Mouse (Mus musculus) monocyte, adult 5-6 weeks (primary cell): ENCODE measurements around the gene Zfp536. TPM values are rescaled to one million over a fixed set of nuclear protein-coding genes. Genes with fewer than 3 reads are reported as not detected.
"Not testable (repeated sequence)": the region's sequence is repeated elsewhere in the genome, so short reads cannot be mapped to it uniquely, and the experiment has no call there.

ENCODE experiments used
- ATAC-seq: fragments of 153-309, 156-312 bp; replicated peaks from 2 replicates; pipeline ENCODE4 v1.8.0; 2017; ENCODE audit warnings: mild to moderate bottlenecking; ENCODE audit not compliant: low TSS enrichment, insufficient number of reproducible peaks, severe bottlenecking, poor library complexity, low FRiP score
- total RNA-seq: library from RNA; stranded (forward); fragments of 200-1000, 200-491, 200-594 nt; gene quantifications from 3 replicates; pipeline ENCODE4 v1.2.3, GENCODE M21; 2017

The Zfp536 gene
- total RNA-seq, 1 experiment from 2014 or later: not detected

DNA sequence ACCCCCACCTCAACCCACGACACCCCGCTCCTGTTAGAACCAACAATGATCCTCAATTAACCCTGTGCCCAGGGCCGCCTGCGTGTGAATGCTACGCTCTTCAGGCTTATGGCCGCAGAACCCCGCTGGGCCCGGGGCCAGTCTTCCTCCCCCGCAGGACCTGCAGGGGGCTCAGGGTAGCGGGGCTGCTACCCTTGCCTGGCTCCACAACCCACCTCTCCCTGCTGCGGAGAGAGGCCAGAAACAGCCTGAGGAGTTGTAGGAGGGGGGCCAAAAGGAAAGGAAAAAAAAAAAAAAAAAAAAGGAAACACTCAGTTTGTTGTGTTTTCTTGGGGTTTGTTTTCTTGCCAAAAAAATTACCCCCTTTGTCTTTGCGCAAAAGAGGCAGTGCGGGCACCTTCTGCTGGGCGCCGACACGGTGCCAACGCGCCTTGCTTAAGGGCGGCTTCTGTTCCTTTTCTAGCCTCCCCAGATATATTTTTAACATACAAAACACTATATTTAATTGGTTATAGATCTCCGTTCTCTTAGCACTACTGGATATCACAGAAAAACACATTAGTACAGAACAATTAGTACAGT is 148.6 kb downstream of the Zfp536 start:
- ATAC-seq: no peak

DNA sequence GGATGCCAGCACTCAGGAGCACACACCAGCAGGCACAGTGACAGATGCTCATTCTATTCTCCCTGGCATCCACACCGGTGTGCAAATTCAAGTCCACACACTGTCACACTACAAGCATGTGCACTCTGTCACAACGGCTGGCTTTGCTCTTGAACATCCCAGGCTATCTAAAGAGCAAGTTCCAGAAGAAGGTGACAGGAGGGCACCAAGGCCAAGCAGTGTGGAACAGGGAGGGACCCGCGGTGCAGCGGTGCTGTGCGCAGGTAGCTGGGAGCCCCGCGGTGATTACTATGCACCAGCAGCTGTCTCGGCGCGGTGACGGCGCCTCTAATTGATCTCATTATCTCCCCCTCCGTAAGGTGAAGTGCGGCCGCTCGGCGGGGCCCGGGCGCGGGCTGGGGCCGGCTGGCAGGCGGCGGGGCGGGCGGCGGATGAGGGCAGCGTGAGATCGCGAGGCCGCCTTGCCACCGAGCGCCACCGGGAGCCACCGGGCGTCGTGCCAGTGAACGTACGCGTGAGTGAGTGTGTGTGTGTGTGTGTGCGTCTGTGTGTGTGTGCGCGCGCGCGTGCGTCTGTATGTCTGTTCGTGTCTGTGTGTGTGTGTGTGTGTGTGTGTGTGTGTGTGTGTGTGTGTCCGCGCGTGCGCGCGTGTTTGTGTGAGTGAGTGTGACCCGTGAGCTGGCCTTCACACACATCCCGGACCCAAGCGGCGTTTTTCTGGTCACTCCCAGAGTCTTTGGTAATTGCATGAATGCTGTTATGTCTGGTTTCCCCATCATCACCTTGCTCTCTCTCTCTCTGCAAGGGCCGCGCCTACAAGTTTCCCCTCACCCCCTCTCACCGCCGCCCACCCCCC is 149.3 kb downstream of the Zfp536 start:
- ATAC-seq: no peak

DNA sequence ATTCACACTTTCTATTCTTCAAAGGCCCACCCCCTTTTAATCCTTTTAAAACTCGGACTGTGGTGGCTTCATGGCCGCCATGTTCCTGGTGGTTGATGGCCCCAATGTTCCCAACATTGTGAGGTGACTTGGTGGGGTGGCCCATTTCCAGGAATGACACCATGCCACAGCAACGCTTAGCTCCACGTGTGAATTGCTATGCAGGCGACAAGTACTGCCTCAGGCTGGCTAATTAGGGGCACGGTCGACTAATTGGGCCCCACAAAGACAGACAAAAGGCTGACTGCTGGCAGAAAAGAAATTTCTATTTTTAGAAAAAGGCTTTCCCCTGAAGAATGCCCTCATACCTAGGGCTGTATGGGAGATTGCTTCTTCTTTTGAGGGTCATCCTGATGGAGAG is 154.2 kb downstream of the Zfp536 start:
- ATAC-seq: no peak

DNA sequence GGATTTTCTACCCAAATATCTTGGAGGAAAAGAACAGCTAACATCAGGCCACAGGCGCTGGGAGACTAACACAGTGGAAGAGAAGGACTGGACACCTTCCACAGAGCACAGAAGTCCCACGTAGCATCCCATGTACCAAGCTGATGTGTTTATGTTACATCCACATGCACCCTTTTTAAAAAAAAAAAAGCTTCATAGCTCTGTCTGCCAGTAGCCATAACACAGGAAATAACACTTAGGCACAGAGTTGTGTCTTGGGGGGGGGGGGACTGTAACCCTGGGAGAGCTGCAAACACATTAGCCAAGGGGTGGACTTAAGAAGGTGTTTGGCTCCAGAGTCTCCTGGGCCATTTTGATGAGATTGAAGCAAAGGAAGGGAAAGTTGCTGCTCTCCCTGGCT is 155.6 kb downstream of the Zfp536 start:
- ATAC-seq: no peak

DNA sequence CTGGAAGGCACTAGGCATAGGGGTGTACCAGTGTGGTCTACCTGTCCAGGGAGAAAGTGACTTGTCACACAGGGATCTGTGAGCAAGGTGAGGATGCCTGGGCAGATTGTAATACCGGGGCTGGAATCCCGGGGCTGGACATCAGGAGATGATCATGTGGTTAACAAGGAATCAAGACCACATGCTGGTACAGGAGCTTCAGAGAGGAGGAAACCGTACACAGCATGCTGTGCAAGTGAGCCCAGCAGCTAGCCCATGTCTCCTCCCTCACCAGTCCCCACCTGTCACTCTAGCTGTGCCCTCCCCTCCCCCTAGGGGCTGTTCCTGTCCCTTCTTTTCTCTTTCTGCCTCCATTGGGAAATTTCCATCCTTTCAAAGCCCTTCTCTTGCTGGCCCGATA is 157.5 kb downstream of the Zfp536 start:
- no peak for ATAC-seq

DNA sequence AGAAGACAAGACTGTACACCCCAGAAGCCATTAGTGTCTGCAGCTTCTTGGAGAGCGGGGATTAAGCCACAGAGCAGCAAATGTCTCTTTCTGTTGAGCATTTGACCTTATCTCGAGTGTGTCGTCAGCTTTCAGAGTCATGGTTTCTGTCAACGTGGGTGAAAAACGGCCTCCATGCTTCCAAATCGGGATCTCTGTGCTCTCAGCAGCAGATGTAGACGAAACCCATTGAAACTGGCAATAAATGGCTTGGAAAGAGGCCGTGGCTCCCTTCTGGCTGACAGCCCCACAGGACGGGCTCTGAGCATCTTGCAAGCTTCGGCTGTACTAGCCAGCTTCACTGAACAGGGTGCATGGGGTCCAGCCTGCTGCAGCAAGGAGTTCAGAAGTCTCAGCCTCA is 159.1 kb downstream of the Zfp536 start:
- no peak for ATAC-seq

DNA sequence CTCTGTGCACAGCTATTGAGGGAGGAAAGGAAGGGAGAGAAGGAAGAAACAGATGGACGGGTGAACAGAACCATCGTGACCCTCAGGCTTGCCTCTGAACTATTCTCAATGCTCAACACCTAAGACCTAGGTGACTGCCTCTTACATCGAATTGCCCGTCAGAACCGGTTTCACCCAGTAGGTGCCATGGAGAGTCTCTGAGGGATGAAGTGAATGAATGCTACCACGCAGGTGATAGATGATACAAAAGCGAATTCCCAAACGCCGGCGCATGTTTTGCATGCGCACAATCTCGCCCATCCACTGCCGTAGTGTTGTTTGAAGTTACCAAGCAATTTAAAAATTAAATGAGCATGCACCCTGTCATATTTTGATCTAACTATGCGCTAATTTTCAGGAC is 164.9 kb downstream of the Zfp536 start:
- ATAC-seq: no peak

DNA sequence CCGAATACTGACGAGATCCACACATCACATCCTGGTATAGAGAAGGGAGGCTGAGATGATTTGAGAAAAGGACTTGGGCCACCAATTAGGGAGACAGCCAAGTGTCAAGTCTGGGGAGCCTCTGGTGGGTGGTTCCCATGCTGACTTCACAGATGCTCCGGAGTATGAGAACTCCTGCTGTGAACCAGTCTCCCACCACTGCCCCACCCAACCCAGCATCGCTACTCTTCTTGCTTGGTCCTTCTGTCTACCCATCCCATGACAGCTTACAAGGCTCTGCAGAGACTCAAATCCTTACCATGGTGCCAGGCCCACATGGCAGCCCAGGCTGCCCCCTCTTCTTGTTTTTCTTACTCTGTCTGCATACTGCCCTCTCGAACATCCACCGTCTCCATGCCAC is 165.5 kb downstream of the Zfp536 start:
- ATAC-seq: no peak

DNA sequence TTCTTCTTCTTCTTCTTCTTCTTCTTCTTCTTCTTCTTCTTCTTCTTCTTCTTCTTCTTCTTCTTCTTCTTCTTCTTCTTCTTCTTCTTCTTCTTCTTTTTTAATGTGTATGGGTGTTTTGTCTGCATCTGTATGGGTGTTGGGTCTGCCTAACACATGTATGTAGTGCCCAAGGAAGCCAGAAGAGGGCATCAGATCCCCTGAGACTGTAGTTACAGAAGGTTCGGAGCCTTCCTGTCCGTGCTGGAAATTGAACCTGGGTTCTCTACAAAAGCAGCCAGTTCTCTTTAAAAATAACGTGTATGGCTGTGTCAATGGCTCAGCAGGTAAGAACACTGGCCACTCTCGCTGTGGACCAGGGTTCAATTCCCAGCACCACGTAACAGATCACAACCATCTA is 167.0 kb downstream of the Zfp536 start:
- ATAC-seq: no peak

DNA sequence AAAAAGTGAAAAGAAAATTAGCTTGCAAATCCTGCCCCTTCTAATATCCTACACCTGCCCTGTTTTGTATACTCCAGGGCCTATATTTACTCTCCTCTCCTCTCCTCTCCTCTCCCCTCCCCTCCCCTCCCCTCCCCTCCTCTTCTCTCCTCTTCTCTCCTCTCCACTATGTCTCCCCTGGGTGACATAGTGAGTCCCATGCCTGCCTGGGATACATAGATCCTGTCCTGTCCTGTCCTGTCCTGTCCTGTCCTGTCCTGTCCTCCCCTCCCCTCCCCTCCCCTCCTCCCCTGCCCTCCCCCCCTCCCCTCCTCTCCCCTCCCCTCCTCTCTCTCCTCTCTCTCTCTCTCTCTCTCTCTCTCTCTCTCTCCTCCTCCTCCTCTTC is 169.9 kb downstream of the Zfp536 start:
- not testable (repeated sequence) for ATAC-seq

DNA sequence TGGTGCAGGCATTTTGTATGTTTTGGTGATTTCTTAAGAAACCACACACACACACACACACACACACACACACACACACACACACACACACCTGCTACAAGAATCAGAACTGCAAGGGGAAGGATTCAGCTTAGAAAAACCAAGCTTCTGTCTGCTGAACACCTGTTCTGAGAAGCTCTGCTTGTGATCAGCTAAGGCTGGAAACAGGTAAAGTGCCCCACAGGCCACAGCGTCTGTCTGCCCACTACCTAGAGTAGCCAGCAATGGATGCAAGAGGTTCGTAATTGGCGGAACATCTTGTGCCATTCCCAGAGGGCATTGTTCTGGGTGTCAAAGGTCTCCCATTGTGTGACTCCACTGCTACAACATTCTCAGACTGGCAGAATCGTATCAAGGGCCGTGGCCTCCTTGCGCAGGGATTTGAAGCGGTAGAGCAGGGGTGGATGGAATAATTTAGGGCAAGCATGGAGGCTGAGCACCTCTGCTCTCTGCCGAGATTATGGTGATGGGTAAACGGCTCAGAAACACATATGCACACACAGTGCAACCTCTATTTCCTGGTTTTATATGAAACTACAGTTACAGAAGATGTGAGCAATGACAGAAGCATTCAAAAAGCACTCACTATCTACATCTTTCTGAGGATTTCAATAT is 170.4 kb downstream of the Zfp536 start:
- no peak for ATAC-seq

DNA sequence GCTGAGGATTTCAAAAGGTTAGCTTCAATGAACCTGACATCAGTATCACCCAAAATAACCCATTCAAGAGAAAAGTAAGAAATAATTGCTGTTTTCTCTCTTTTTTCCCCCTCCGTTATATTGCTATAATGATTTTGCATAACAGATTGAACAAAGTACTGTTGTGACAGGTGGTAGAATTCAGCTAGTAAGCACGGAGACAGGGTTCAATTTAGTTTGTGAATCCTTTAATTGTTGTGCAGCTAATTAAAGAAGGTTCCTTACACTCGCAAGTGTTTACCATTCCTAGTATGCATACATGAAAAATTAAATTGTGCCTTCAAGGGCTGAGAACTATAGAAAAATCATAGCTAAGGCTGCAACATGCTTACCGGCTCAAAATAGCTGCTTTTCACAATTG is 173.1 kb downstream of the Zfp536 start:
- ATAC-seq: no peak

DNA sequence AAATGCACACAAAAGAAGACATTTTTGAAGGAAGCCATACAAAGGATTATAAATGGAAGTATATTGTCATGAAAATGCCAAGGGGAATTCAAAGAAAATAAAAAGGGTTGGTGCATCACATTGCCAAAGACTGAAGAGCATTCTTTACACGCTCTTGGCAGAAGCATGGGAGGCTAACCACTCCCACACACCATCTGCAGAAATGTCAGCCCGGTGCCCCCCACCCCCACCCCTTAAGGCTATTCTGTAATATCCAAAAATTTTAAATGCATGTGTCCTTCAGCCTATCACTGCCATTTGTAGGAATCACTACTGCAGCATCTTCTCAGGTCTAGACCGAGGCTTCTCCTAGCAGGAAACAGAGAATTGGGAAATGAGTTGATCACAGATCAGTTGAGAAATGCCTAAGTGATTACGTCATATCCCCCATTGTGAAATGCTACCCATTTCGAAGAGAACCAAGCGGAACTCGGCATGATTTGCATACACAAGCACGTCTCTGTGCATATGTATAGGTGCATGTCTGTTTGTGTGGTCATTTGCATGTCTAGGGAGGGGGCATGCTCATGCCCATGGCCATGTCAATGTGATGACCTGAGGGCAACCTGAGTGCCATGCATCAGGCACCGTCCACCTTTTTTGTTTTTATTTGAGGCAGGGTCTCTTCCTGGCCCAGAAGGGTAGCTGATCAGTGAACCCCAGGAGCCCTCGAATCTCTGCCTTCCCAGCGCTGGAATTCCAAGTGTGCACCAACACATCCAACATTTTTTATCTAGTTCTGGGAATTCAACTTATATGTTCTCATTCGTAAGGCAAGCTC is 179.0 kb downstream of the Zfp536 start:
- peak; percentile 80 for ATAC-seq

DNA sequence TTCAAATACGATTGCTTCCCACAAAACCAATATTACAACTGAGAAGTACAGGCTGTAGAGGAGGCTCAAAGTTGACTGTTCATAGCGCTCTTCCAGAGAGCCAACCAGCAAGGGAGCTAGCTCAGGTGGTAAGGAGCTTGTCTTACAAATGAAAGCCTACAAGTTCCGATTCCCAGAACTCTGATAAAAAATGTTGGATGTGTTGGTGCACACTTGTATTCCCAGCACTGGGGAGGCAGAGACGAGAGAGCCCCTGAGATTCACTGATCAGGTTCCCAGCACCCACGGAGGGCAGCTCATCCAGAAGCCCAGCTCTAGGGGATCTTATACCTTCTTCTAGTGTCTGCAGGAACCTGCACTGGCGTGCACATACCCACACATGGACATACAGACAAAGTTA is 179.9 kb downstream of the Zfp536 start:
- ATAC-seq: no peak

DNA sequence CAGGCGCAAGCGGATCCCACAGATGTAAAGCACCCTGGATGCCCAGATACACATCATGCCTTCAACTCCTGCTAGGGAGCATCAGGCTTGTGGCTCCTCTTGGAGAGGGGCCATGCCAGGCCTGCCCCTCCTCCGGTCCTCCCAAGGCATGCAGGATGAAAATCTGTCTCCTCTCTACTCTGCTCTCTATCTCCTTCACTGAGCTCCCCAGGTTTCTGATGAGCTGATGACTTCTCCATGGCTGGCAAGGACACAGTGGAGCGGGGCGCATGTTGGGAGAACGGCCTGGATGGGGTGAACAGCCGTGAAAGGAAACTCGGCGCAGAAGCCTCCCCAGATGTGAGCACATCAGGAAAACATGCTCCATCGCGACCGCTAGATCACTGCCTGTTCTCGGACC is 186.7 kb downstream of the Zfp536 start:
- ATAC-seq: no peak

DNA sequence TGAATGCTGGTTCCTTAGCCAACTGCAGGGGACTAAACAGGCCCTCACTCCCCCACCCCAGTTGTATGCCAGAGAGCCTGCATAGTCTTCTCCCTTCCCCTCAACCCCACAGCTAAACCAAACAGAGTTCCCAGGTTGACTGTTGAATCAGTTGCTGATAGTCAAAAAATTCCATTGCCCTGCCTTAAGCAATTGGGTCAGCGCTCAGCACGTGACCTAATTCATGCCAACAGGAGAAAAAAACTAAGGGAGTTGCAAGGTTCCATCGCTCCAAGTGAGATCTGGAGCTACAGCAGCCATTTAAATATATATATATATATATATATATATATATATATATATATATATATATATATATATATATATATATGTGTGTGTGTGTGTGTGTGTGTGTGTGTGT is 192.2 kb downstream of the Zfp536 start:
- ATAC-seq: no peak

DNA sequence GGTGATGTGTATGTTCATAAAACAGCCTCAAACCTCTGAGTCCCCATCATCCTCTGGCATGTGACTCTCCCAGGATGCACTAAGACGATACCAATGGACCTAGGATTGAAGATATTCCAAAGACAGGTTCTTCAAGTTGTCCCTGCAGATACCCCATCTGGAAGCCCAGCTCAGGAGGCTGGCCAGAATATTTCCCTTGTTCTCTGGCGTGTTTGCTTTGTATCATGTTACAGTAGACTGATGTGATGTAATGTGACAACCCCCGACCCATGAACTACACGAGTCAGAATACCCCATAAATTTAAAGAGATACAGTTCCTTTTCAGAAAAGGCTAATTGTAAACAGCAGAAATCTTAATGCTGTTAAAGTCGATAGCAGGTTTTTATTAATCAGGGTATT is 192.9 kb downstream of the Zfp536 start:
- no peak for ATAC-seq

DNA sequence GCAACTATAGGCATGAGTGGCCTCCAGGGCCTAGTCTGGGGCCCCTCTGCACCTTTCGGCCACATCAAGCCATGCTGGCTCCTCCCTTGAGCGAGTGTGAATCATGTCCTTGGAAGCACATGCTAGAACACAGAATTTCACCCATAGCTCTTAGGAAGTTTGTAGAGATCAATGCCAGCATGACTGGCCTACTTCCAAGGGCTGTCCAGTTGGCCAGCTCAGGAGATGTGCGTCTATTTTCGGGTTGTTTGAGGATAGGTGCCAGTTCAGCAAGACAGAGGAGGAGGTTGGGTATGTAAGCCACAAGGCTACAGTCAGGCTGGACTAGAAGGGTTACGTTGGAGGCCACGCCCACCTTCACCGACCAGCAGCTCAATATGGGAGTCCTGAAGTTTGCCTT is 201.4 kb downstream of the Zfp536 start:
- ATAC-seq: no peak

DNA sequence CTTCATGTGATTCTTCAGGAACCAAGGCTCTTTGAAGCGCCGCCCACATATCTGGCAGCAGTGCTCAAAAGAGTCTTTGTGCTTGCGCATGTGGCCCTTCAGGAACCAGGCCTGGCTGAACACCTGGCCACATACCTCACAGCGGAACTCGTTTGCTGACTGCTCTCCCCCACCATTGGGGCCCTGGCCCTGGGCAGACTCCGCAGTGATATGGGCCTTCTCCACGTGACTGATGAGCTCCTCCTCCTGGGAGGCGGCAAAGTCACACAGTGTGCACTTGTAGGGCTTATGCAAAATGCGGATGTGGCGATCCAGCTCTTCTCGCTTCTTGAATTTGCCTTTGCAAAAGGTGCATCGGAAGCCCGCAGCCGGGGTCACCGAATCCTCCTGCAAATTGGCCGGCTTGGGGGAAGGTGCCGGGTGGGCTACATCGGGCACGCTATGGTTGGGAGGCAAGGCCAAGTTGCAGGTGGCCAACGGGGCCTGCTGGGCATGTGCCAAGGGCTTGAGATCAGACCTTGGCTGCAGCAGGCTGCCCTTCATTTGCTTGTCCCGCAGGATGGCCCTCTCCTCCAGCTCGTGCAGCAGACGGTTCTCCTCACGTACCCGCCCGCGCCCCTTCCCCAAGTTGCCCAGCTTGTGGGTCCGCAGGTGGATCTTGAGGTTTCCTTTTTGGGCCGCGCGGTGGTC is 204.5 kb downstream of the Zfp536 start:
- ATAC-seq: no peak
